Mouse (Mus musculus) myocyte (in vitro differentiated cells): ENCODE data around the gene Nt5c1a. TPM values are rescaled to one million over a fixed set of nuclear protein-coding genes. Genes with fewer than 3 reads are reported as not detected.
A peak's percentile ranks its signal among the peaks of the same experiment; 100 is the strongest.

Source experiments
- H3K27me3 ChIP-seq: one replicate; pipeline ENCODE4 v1.6.1; 2011; ENCODE audit not compliant: control insufficient read depth, insufficient read depth, insufficient read length
- H3K36me3 ChIP-seq: one replicate; pipeline ENCODE4 v1.6.1; 2011; ENCODE audit not compliant: control insufficient read depth, insufficient read depth
- H3K4me2 ChIP-seq: one replicate; pipeline ENCODE4 v1.6.1; 2011; ENCODE audit warnings: low read depth, control low read depth
- H3K4me3 ChIP-seq: one replicate; pipeline ENCODE4 v1.5.1; 2011; ENCODE audit warnings: mild to moderate bottlenecking, control low read depth, moderate library complexity
- H3K79me2 ChIP-seq: one replicate; pipeline ENCODE4 v1.6.1; 2011; ENCODE audit not compliant: control insufficient read depth, insufficient read depth
- H3ac ChIP-seq: one replicate; pipeline ENCODE4 v1.6.1; 2011; ENCODE audit not compliant: control insufficient read depth, insufficient read length
- CEBPB ChIP-seq: IDR thresholded peaks from 2 replicates; pipeline ENCODE4 v1.6.1; 2011; ENCODE audit warnings: mild to moderate bottlenecking, moderate library complexity; ENCODE audit not compliant: poor library complexity, insufficient read depth, severe bottlenecking
- E2F4 ChIP-seq: IDR thresholded peaks from one replicate; pipeline ENCODE4 v1.6.1; 2011; ENCODE audit warnings: mild to moderate bottlenecking, control low read depth, moderate library complexity; ENCODE audit not compliant: insufficient read depth
- MAX ChIP-seq: IDR thresholded peaks from one replicate; pipeline ENCODE4 v1.6.1; 2011; ENCODE audit warnings: low read depth, mild to moderate bottlenecking, control low read depth
- MYOD1 ChIP-seq, 3 experiments: IDR thresholded peaks; one replicate each; pipeline ENCODE4 v1.6.1; 2011; ENCODE audit warnings: control low read depth in 2 of 3, low read depth in 2 of 3, mild to moderate bottlenecking in 2 of 3, moderate library complexity in 1 of 3; ENCODE audit not compliant: insufficient read length in 2 of 3, control insufficient read depth in 1 of 3
- MYOG ChIP-seq, 3 experiments: IDR thresholded peaks; one replicate each; pipeline ENCODE4 v1.6.1; 2011; ENCODE audit warnings: control low read depth in 2 of 3, low read depth in 2 of 3, mild to moderate bottlenecking in 2 of 3; ENCODE audit not compliant: insufficient read length in 2 of 3, control insufficient read depth in 1 of 3, insufficient read depth in 1 of 3
- POLR2A ChIP-seq: IDR thresholded peaks from one replicate; pipeline ENCODE4 v1.6.1; 2011; ENCODE audit warnings: low read depth, mild to moderate bottlenecking, control low read depth, moderate library complexity; ENCODE audit not compliant: insufficient read length
- POLR2AphosphoS2 ChIP-seq: IDR thresholded peaks from one replicate; pipeline ENCODE4 v1.6.1; 2011; ENCODE audit warnings: low read depth, control low read depth; ENCODE audit not compliant: insufficient read length
- REST ChIP-seq: IDR thresholded peaks from one replicate; pipeline ENCODE4 v1.6.1; 2011; ENCODE audit warnings: mild to moderate bottlenecking, control low read depth, moderate library complexity; ENCODE audit not compliant: insufficient read depth, insufficient read length
- SRF ChIP-seq: IDR thresholded peaks from one replicate; pipeline ENCODE4 v1.6.1; 2011; ENCODE audit warnings: low read depth; ENCODE audit not compliant: control insufficient read depth, insufficient read length
- TCF12 ChIP-seq: IDR thresholded peaks from one replicate; pipeline ENCODE4 v1.6.1; 2011; ENCODE audit warnings: mild to moderate bottlenecking, control low read depth; ENCODE audit not compliant: poor library complexity, insufficient read depth, severe bottlenecking
- TCF3 ChIP-seq: IDR thresholded peaks from one replicate; pipeline ENCODE4 v1.6.1; 2011; ENCODE audit warnings: low read depth, control low read depth; ENCODE audit not compliant: insufficient read length
- USF1 ChIP-seq: IDR thresholded peaks from one replicate; pipeline ENCODE4 v1.6.1; 2011; ENCODE audit warnings: low read depth, mild to moderate bottlenecking, control low read depth, moderate library complexity
- polyA plus RNA-seq: library from polyadenylated mRNA; unstranded; fragments of >200 nt; fragmentation: generic; extraction: Trizol; gene quantifications from one replicate; pipeline ENCODE4 v1.2.1, GENCODE M21; 2012; ENCODE audit warnings: missing spikeins

Gene Nt5c1a
- polyA plus RNA-seq, 1 experiment, result not detected

DNA sequence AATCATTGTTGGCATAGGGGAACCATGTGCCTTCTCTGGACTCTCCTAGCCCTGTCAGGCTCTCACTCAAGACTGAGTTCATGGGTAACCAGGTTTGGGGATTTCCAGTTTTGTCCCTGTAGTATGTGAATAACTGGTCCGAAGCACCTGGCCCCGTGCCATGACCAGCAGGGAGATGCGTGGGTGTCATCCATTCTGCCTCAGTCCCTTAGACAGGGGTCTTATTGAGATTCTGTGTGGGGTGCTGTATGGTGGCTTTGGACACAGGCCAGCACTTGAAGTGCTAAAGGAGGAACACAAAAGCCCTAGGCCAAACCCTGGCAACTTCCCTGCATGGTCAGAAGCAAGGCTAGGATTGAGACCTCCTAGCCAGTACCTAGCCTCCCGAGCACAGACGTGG is 50.9 kb downstream of the Nt5c1a start:
- H3K4me2 ChIP-seq, result no peak overlapping the region
- no peaks in the 10 kb centered on the region for H3K79me2 ChIP-seq
- H3K27me3 ChIP-seq, result peaks cover 5% of the 10 kb centered on the region
- H3K36me3 ChIP-seq, result no peaks in the 10 kb centered on the region
- no peak overlapping the region for H3ac ChIP-seq
- TF ChIP-seq MAX, result no peak
- no peak for TF ChIP-seq POLR2AphosphoS2
- no peak for TF ChIP-seq REST
- TF ChIP-seq SRF, result no peak
- no peak overlapping the region for H3K4me3 ChIP-seq

GRCm38 (mm10) chr4:123254617-123255016 is 53.3 kb downstream of the Nt5c1a start:
- no peak overlapping the region for H3K4me2 ChIP-seq
- H3K79me2 ChIP-seq, result no peaks in the 10 kb centered on the region
- no peak overlapping the region for H3K4me3 ChIP-seq
- H3K27me3 ChIP-seq, result peaks cover 9% of the 10 kb centered on the region
- H3ac ChIP-seq, result no peak overlapping the region
- no peaks in the 10 kb centered on the region for H3K36me3 ChIP-seq
- TF ChIP-seq TCF3, result no peak
- no peak for TF ChIP-seq SRF
- TF ChIP-seq CEBPB, result no peak
- no peak for TF ChIP-seq POLR2A
- no peak for TF ChIP-seq TCF12
- no peak for TF ChIP-seq MYOG (IDR thresholded peaks at IDR 0.05; ENCODE audit: control insufficient read depth in 1 of 3, insufficient read depth in 1 of 3, insufficient read length in 2 of 3, low read depth in 2 of 3)
- TF ChIP-seq MYOD1 (IDR thresholded peaks at IDR 0.05; ENCODE audit: control insufficient read depth in 1 of 3, insufficient read length in 2 of 3, low read depth in 2 of 3), result no peak
- TF ChIP-seq REST, result no peak
- no peak for TF ChIP-seq POLR2AphosphoS2

DNA sequence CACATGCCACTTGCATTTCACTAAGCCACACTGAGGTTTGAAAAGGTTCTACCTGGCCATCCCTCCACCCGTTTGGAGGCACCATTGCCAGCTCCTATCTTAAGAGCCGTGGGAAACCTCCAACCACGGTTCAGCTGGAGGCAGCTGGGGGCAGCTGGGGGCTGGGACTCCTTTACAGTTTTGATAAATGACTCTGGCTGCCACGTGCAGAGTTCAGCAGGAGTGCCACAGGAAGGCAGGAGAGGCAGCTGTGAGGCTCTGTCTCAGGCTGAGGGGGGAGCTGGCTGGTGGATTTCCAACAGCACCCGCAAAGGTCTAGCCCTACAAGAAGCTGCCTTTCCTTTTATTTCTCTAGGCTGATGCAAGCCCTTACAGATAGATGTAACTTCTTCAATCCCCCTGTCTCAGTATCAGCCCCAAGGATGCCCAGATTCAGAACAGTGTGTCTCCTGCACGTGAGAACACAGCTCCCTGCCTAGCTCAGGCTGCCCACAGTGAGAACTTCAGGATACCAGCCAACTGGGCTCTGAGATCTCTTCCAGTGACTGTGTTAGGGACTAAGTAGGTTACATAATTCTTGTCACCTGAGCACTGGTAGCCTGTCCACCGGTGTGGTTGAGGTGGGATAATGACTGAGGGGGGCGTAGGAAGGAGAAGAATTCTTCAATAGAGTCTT is 58.9 kb downstream of the Nt5c1a start:
- no peaks in the 10 kb centered on the region for H3K79me2 ChIP-seq
- no peak overlapping the region for H3ac ChIP-seq
- H3K27me3 ChIP-seq, result peaks cover 9% of the 10 kb centered on the region
- TF ChIP-seq USF1 (no peak), REST (no peak), TCF12 (peak; percentile 8), POLR2A (no peak), MAX (no peak), SRF (no peak), POLR2AphosphoS2 (no peak), E2F4 (no peak), TCF3 (no peak), CEBPB (peak; percentile 40; the same call in 1 of the 2 replicates), MYOG (IDR thresholded peaks at IDR 0.05; ENCODE audit: control insufficient read depth in 1 of 3, insufficient read depth in 1 of 3, insufficient read length in 2 of 3, low read depth in 2 of 3) (peak in 2 of 3 experiments; percentile 4 to 82), MYOD1 (IDR thresholded peaks at IDR 0.05; ENCODE audit: control insufficient read depth in 1 of 3, insufficient read length in 2 of 3, low read depth in 2 of 3) (peak in 2 of 3 experiments; percentile 49 to 69)
- H3K4me3 ChIP-seq, result no peak overlapping the region
- peak overlapping the region; percentile 21 for H3K4me2 ChIP-seq
- H3K36me3 ChIP-seq, result no peaks in the 10 kb centered on the region

GRCm38 (mm10) chr4:123261721-123262401 is 60.6 kb downstream of the Nt5c1a start, which contains the start of gene Pabpc4:
Gene Pabpc4 (plus strand): TSS chr4:123262351.
- TF ChIP-seq POLR2A (no peak), SRF (no peak), MYOG (IDR thresholded peaks at IDR 0.05; ENCODE audit: control insufficient read depth in 1 of 3, insufficient read depth in 1 of 3, insufficient read length in 2 of 3, low read depth in 2 of 3) (no peak), TCF12 (no peak), E2F4 (no peak), POLR2AphosphoS2 (no peak), TCF3 (no peak), REST (no peak), CEBPB (no peak), MAX (no peak), USF1 (no peak), MYOD1 (IDR thresholded peaks at IDR 0.05; ENCODE audit: control insufficient read depth in 1 of 3, insufficient read length in 2 of 3, low read depth in 2 of 3) (no peak)
- Histone ChIP-seq H3K27me3 (peaks cover 8% of the 10 kb centered on the region), H3K4me2 (no peak within 1 kb of the TSS)

More at GRCm38 (mm10) chr4:123261721-123262401, 60.6 kb downstream of the Nt5c1a start, which contains the start of gene Pabpc4:
- Histone ChIP-seq H3ac (no peak within 1 kb of the TSS), H3K36me3 (no peaks in the 10 kb centered on the region), H3K4me3 (no peak within 1 kb of the TSS), H3K79me2 (no peaks in the 10 kb centered on the region)

Other genes with a start within 250 kb of the Nt5c1a start
- 7.5 TPM for gene Mfsd2a, start 240.3 kb upstream of the Nt5c1a start, polyA plus RNA-seq
- gene Mycl, start 205.9 kb upstream of the Nt5c1a start, polyA plus RNA-seq, result 9.6 TPM
- gene Trit1, start 184.9 kb upstream of the Nt5c1a start, polyA plus RNA-seq, result 14.2 TPM
- 0.02 TPM for gene Bmp8b, start 96.3 kb upstream of the Nt5c1a start, polyA plus RNA-seq
- gene Oxct2b, start 85.2 kb upstream of the Nt5c1a start, polyA plus RNA-seq, result not detected
- gene Ppie, start 61.6 kb upstream of the Nt5c1a start, polyA plus RNA-seq, result 65.0 TPM
- not detected for gene Hpcal4, start 18.3 kb upstream of the Nt5c1a start, polyA plus RNA-seq
- 30.2 TPM for gene Heyl, start 32.1 kb downstream of the Nt5c1a start, polyA plus RNA-seq
- gene Pabpc4, start 60.8 kb downstream of the Nt5c1a start, polyA plus RNA-seq, result 154 TPM
- 0.04 TPM for gene Oxct2a, start 122.1 kb downstream of the Nt5c1a start, polyA plus RNA-seq
- gene Bmp8a, start 141.7 kb downstream of the Nt5c1a start, polyA plus RNA-seq, result 1.2 TPM